Mouse (Mus musculus) G1E (cell line): ENCODE measurements around the gene Grik1.

Source experiments
- CTCF ChIP-seq: IDR thresholded peaks from 2 replicates; pipeline ENCODE4 v1.5.1; 2012; ENCODE audit warnings: low read depth, low read length, inconsistent platforms, mixed read lengths
- GATA1 ChIP-seq: IDR thresholded peaks from 2 replicates; pipeline ENCODE4 v1.6.1; 2012; ENCODE audit warnings: borderline replicate concordance, low read length, inconsistent platforms, mixed read lengths
- POLR2AphosphoS5 ChIP-seq: IDR thresholded peaks from 2 replicates; pipeline ENCODE4 v1.6.1; 2012; ENCODE audit warnings: low read depth, low read length, inconsistent platforms; ENCODE audit not compliant: insufficient replicate concordance
- TAL1 ChIP-seq: conservative IDR thresholded peaks from 2 replicates; pipeline ENCODE4 v1.6.1; 2012; ENCODE audit warnings: low read depth, low read length, inconsistent platforms, mixed read lengths

- TF ChIP-seq CTCF (no peak), GATA1 (no peak), POLR2AphosphoS5 (no peak), TAL1 (no peak)
Measured at GRCm38 (mm10) chr16:87953176-87953575, 336.9 kb downstream of the Grik1 start.
